Mouse (Mus musculus) frontal cortex, postnatal 36 days (tissue): ENCODE measurements around the gene Hmx1.

Experiments used
- DNase-seq, 2 experiments: peaks; one replicate each; pipeline ENCODE4 v3.0.0; 2022; ENCODE audit warnings: low spot score in 2 of 2

Hmx1 gene

DNA sequence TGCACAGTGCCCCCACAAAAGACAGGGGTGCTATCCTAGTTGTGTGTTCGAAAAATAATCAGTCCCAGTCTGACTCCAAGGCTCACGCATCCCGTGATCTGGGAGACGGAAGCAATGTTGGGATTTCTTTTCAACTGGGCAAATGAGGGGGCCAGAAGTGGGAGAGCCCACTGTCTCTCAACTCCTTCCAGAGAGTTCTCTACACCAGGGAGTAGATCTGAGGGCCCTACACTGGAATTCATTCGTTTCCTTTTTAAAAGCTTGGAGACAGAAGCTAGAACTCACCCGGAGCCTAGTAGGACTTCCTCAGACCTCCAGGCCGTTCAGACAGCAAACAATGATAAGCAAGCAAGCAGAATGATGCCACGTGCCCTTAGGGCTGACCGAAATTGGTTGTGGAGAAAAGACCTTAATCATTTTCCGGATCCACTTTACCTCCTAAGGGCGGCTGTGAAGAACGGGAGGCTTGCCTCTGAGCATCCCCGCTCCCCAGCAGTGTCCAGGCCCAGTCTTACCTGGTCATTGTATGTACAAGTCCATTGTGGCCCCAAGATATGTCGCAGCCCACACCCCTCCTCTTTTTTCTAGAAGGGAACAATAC lies 9.5 kb downstream of the Hmx1 start:
- no peak for DNase-seq

- DNase-seq = no peak
These were observed 10.2 kb downstream of the Hmx1 start for GRCm38 (mm10) chr5:35399061-35399460.

GRCm38 (mm10) chr5:35399704-35400320 lies 10.9 kb downstream of the Hmx1 start:
- no peak for DNase-seq

DNA sequence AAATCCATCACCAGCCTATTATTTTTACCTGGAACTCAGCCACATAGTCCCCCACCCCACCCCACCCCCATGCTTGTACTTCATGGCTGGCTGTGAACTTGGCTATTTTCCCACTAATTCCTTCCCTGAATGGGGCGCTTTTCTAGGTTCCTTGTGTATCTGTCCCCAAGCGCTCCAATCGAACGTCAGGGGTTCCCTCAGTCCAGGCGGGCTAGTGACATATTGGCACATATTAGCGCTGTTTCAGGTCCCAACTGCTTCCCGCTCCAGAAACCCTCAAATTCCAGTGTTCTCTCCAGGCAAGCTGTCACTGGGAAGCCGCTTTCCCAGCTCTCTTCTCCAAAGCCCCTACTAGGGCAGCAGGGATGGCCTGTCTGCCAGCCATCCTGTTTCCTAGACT lies 12.3 kb downstream of the Hmx1 start:
- no peak for DNase-seq

GRCm38 (mm10) chr5:35407411-35407930 lies 18.6 kb downstream of the Hmx1 start:
- DNase-seq = no peak

DNA sequence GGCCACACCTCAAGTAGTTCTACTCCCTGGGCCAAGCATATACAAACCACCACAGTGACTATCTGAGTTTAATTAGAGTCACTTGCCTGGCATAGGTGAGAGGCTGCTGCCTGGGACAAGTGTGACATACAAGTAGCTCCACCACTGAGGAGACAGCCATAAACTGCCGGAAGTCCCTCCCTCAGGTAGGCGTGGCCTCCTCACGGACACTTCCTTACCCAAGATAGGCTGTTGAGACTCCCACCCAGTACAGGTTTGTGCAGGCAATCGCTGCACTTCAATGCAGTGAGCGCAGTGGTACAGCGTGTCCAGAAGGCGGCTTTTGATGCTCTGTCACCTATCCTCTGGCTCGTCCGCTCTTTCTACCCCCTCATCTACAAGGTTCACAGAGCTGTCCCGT lies 22.1 kb downstream of the Hmx1 start:
- no peak for DNase-seq

DNA sequence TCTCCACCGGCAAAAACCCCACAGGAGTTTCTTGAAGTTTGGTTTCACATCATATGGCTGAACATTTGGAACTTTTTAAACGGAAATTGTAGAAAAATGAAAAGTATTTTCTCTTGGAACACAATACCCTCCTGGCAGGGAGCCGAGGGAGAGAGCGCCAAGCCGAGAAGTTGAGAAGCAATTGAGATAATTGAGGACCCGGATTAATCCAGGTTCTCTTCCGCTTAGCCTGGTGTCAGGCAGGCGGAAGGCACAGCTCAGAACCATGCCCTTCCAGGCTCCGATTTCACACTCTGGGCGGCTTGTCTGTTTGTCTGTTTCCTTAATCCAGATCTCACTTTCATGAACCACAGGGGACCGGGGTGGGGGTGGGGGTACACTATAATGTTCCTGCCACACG lies 23.9 kb downstream of the Hmx1 start:
- DNase-seq = no peak

- no peak for DNase-seq
These were observed 28.8 kb downstream of the Hmx1 start for GRCm38 (mm10) chr5:35417707-35418106.

GRCm38 (mm10) chr5:35421622-35422021 lies 32.7 kb downstream of the Hmx1 start:
- no peak for DNase-seq

GRCm38 (mm10) chr5:35425218-35425617 lies 36.3 kb downstream of the Hmx1 start:
- DNase-seq = no peak

- DNase-seq = no peak
These were observed 39.0 kb downstream of the Hmx1 start for GRCm38 (mm10) chr5:35427901-35428300.

DNA sequence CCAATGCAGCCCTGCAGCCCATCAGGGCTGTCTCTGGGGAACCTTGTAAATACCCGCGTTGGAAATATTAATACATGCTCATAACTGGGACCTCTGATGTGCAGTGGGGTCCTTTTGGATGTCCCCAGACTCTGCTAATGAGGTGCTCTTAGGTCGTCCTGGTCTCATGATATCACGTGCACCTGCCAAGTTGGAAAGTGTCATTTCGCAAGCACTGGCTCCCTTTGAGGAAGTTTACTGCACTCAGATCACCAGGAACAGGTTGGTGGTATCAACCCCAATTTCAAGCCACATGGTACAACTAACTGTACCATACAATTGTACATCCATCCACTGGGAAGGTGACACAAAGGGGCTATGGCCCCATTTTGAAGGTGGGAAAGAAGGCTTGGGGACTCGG lies 39.5 kb downstream of the Hmx1 start:
- DNase-seq = no peak

DNA sequence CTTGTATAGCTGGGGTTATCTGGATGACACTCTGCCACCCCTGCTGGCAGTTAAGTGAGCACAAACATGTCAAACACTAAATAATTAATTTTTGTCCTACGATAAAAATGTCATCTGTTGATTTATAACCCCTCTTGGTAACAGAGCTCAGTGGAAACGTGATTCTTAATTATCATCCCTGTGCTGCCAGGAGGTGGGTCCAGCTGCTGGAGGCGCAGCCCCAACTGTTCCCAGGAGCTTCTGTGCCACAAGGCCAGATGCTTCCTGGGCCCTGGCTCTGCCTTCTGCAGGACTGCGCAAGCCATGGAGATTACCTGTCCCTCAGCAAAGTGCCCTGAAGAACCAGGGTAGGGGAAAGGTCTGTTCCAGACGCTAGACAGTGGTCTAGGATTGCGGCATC lies 43.2 kb downstream of the Hmx1 start:
- no peak for DNase-seq

DNA sequence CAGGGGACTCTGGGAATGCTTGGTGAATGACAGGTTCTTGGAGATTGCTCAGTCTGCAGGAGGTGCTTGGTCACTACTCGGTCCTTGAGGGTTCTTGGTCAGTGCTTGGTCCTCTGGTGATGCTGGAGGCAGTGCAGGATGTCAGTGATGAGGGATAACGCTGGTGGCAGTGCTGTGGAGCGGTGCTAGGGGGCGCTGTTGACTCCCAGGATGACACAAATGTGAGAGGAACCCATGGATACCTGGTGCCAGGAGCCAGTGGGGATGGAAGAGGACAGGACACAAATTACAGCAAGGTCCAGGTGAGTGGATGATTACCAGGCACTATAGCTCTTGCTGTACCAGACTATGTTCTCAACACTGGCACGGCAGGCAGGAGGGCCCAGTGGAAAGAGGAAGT lies 45.1 kb downstream of the Hmx1 start:
- DNase-seq = no peak

GRCm38 (mm10) chr5:35434703-35435102 lies 45.8 kb downstream of the Hmx1 start:
- no peak for DNase-seq

- no peak for DNase-seq
These were observed 49.9 kb downstream of the Hmx1 start for GRCm38 (mm10) chr5:35438805-35439204.

DNA sequence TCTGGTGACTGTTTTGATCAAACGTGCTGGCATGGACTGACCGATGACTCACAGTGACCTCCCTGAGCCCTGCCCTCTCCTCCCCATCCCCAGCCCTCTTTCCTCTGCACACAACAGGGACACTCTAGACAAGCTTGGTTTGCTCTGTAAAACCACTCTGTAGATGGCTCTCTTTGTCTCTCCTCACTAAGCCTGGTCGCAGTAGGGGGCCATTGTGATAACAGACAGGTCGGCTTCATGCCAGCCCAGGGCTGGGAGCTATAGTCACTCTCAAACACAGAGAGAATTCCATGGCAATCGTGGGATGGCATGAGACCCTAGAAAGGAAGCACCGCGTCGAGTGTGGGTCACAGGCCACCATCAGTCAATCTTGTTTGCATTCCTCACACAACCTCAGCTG lies 51.6 kb downstream of the Hmx1 start:
- no peak for DNase-seq

GRCm38 (mm10) chr5:35441411-35441810 lies 52.5 kb downstream of the Hmx1 start:
- no peak for DNase-seq

- DNase-seq = no peak
These were observed 55.8 kb downstream of the Hmx1 start for GRCm38 (mm10) chr5:35444731-35445130.

- peak; percentile 80 to 84 for DNase-seq
These were observed 58.9 kb downstream of the Hmx1 start for GRCm38 (mm10) chr5:35447656-35448443.
